16 mouse cellular contexts compared by ENCODE assay signal in genomic region chr10:43272381-43272780, GRCm38 (mm10). TPM values are rescaled to one million over a fixed set of nuclear protein-coding genes. Genes with fewer than 3 reads are reported as not detected.
DNase-seq lines count a peak whose midpoint lies in the region; ATAC-seq and TF ChIP-seq lines count a peak whose summit lies in the region.
"Had no signal": no experiment of that assay in that cellular context is flagged by ENCODE, and none has a peak within 500 bp of the region (broad histone marks: within the 10 kb centered on the region; RNA-seq: fewer than 3 reads in every experiment).

No protein-coding gene starts in this region.

- TF ChIP-seq CTCF in cortical plate, adult 2 months (IDR thresholded peaks at IDR 0.05; ENCODE audit: extremely low read depth, insufficient read depth, low read length), result no peak
- no peak; the same call in 1 of the 2 replicates for TF ChIP-seq CTCF in left cerebral cortex, adult 2 months (IDR thresholded peaks at IDR 0.05)

- intact Hi-C loops in heart, postnatal 14 days (cut with DNase I), result no loop called here
- intact Hi-C loops in left cerebral cortex, adult 2 months (cut with DNase I), result no loop called here

- peak overlapping the region; percentile 69 for H3K27ac ChIP-seq in midbrain, embryonic 12.5 days (replicated peaks)
- no peak overlapping the region for H3K27ac ChIP-seq in midbrain, embryonic 10.5 days (replicated peaks)
- 0 out of 2 replicates have a peak overlapping the region, but pooled peaks have one; percentile 41 for H3K27ac ChIP-seq in cortical plate, adult 2 months (ENCODE audit: insufficient read depth, low read length)
- H3K27ac ChIP-seq in midbrain, embryonic 14.5 days (replicated peaks; ENCODE audit: low read depth, low read length), result no peak overlapping the region
- H3K27ac ChIP-seq in left cerebral cortex, adult 2 months, result no peak overlapping the region
- H3K27ac ChIP-seq: kidney, embryonic 15.5 days; liver, embryonic 13.5 days; lung, embryonic 15.5 days had no signal

- peak; percentile 7 for DNase-seq in heart, adult 11 months
- DNase-seq in heart, postnatal 14 days, result no peak
- no peak for DNase-seq in midbrain, embryonic 10.5 days (ENCODE audit: low spot score)
- peak; percentile 38 for DNase-seq in midbrain, embryonic 14.5 days
- no peak for DNase-seq in left cerebral cortex, adult 2 months (ENCODE audit: extremely low spot score in 1 of 2, low spot score in 2 of 2)
- no peak for DNase-seq in right cerebral cortex, postnatal 36 days (ENCODE audit: low spot score in 2 of 2)
- DNase-seq: adrenal gland, postnatal 25 days; cerebellum, adult 9-10 months; gastrocnemius, postnatal 14 days; liver, embryonic 13.5 days had no signal

- no peak overlapping the region for H3K4me2 ChIP-seq in midbrain, embryonic 12.5 days (replicated peaks)
- H3K4me2 ChIP-seq in midbrain, embryonic 14.5 days (ENCODE audit: low read length), result no peak overlapping the region
- H3K4me2 ChIP-seq: kidney, embryonic 15.5 days; liver, embryonic 13.5 days; lung, embryonic 15.5 days had no signal

- 68% methylated on average over 4 of the region's 4 CpGs for WGBS in midbrain, embryonic 12.5 days
- WGBS in midbrain, embryonic 10.5 days, result 70% methylated on average over 4 of the region's 4 CpGs
- WGBS in midbrain, embryonic 14.5 days, result 45% methylated on average over 4 of the region's 4 CpGs

- TF ChIP-seq POLR2A in cortical plate, adult 2 months (IDR thresholded peaks at IDR 0.05; ENCODE audit: extremely low read depth, insufficient read depth, low read length), result no peak

- H3K4me3 ChIP-seq in midbrain, embryonic 12.5 days, result no peak overlapping the region
- H3K4me3 ChIP-seq in midbrain, embryonic 10.5 days, result no peak overlapping the region
- no peak overlapping the region for H3K4me3 ChIP-seq in cortical plate, adult 2 months (ENCODE audit: insufficient read depth, low read length)
- no peak overlapping the region for H3K4me3 ChIP-seq in midbrain, embryonic 14.5 days (replicated peaks; ENCODE audit: low read depth, low read length)
- no peak overlapping the region for H3K4me3 ChIP-seq in left cerebral cortex, adult 2 months
- H3K4me3 ChIP-seq: kidney, embryonic 15.5 days; liver, embryonic 13.5 days; lung, embryonic 15.5 days had no signal

- no peaks in the 10 kb centered on the region for H3K36me3 ChIP-seq in midbrain, embryonic 12.5 days
- H3K36me3 ChIP-seq in midbrain, embryonic 10.5 days, result no peaks in the 10 kb centered on the region
- no peaks in the 10 kb centered on the region for H3K36me3 ChIP-seq in midbrain, embryonic 14.5 days (ENCODE audit: control insufficient read depth, insufficient read depth, low read length)
- H3K36me3 ChIP-seq: kidney, embryonic 15.5 days; liver, embryonic 13.5 days; lung, embryonic 15.5 days had no signal

- H3K4me1 ChIP-seq in midbrain, embryonic 12.5 days, result peaks cover 19% of the 10 kb centered on the region; the same call in 1 of the 2 replicates
- H3K4me1 ChIP-seq in midbrain, embryonic 10.5 days, result peaks cover 5% of the 10 kb centered on the region; the same call in 1 of the 2 replicates
- peaks cover 3% of the 10 kb centered on the region; the same call in 1 of the 2 replicates for H3K4me1 ChIP-seq in cortical plate, adult 2 months (ENCODE audit: control insufficient read depth, insufficient read depth, low read length)
- peaks cover 11% of the 10 kb centered on the region; the same call in 1 of the 2 replicates for H3K4me1 ChIP-seq in midbrain, embryonic 14.5 days (ENCODE audit: control insufficient read depth, insufficient read depth, low read length)
- H3K4me1 ChIP-seq: kidney, embryonic 15.5 days; lung, embryonic 15.5 days had no signal

- no peaks in the 10 kb centered on the region for H3K27me3 ChIP-seq in midbrain, embryonic 12.5 days
- no peaks in the 10 kb centered on the region for H3K27me3 ChIP-seq in midbrain, embryonic 10.5 days (ENCODE audit: low read depth, poor library complexity, severe bottlenecking)
- H3K27me3 ChIP-seq in midbrain, embryonic 14.5 days (ENCODE audit: control insufficient read depth, insufficient read depth, low read length), result no peaks in the 10 kb centered on the region
- H3K27me3 ChIP-seq: kidney, embryonic 15.5 days; liver, embryonic 13.5 days; lung, embryonic 15.5 days; Patski had no signal

- no peak for ATAC-seq in midbrain, embryonic 12.5 days (ENCODE audit: low FRiP score, low read depth)
- ATAC-seq in midbrain, embryonic 14.5 days (ENCODE audit: low FRiP score, low TSS enrichment), result no peak
- ATAC-seq: activated CD4-positive, CD25-positive, alpha-beta regulatory T cell, adult 4 months; Patski had no signal

- no peak overlapping the region for H3K9ac ChIP-seq in midbrain, embryonic 12.5 days (replicated peaks)
- H3K9ac ChIP-seq in midbrain, embryonic 14.5 days (replicated peaks; ENCODE audit: low read length), result no peak overlapping the region
- H3K9ac ChIP-seq: kidney, embryonic 15.5 days; liver, embryonic 13.5 days; lung, embryonic 15.5 days had no signal

- H3K9me3 ChIP-seq in midbrain, embryonic 12.5 days, result no peaks in the 10 kb centered on the region
- H3K9me3 ChIP-seq in midbrain, embryonic 10.5 days (replicated peaks), result no peaks in the 10 kb centered on the region
- H3K9me3 ChIP-seq in midbrain, embryonic 14.5 days (ENCODE audit: control insufficient read depth, low read length), result no peaks in the 10 kb centered on the region
- H3K9me3 ChIP-seq: kidney, embryonic 15.5 days; liver, embryonic 13.5 days; lung, embryonic 15.5 days had no signal

RNA-seq across cellular contexts. Expression of gene Pdss2, which starts 51.1 kb away (rescaled TPM):
- total RNA-seq in heart, postnatal 14 days (2021), result 10 to 100 TPM; 23.7 to 27.3 TPM
- polyA plus RNA-seq in midbrain, embryonic 12.5 days (2016; fragmentation: Nextera tagmentation; extraction: Ambion mirVana), result 15.9 and 17.3 TPM in 2 replicates
- 15.2 and 16.0 TPM in 2 replicates for polyA plus RNA-seq in midbrain, embryonic 10.5 days (2016; fragmentation: Nextera tagmentation; extraction: Ambion mirVana)
- polyA plus RNA-seq in cortical plate, adult 2 months (2012; rRNA removed), result 12.1 and 14.0 TPM in 2 replicates
- polyA plus RNA-seq in midbrain, embryonic 14.5 days (2014; fragmentation: Nextera tagmentation; extraction: Ambion mirVana), result 18.1 and 19.0 TPM in 2 replicates
- 10 to 100 TPM; 16.9 to 17.2 TPM for total RNA-seq in left cerebral cortex, adult 2 months (2021)

Comparison
In these comparisons a context has a peak if more than half of its experiments do, and no peak if none do; other contexts are left out.
1. DNase-seq: peak in heart, adult 11 months (single experiment) and midbrain, embryonic 14.5 days (single experiment); none in heart, postnatal 14 days (0 of 2), midbrain, embryonic 10.5 days (single experiment), left cerebral cortex, adult 2 months (0 of 2) and right cerebral cortex, postnatal 36 days (0 of 2).
2. H3K27ac ChIP-seq: peak in midbrain, embryonic 12.5 days (single experiment) and cortical plate, adult 2 months (single experiment); none in midbrain, embryonic 10.5 days (single experiment), midbrain, embryonic 14.5 days (single experiment) and left cerebral cortex, adult 2 months (single experiment).